Mouse (Mus musculus): ENCODE measurements around the gene Vwc2. TPM values are rescaled to one million over a fixed set of nuclear protein-coding genes. Genes with fewer than 3 reads are reported as not detected.

The Vwc2 gene
- polyA plus RNA-seq, 1 experiment = not detected

DNA sequence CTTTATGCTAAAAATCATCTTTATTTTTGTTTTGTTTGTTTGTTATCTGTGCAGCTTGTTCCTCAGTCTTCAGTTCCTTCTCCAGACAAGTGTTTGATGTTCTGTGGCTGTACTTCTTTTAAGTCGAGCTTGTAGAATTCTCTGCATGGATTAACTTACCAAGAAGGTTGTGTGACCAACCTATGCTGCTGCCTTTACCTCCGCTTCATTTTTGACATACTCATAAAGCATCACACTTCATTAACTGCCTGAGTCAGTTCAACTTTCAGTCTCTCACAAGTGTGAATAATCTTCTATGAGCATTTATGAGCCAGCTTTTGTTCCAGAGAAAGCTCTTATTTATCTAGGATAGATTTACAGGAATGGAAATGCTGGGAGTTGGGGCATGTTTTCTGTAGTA, 68.7 kb downstream of the Vwc2 start:
- Histone ChIP-seq H3K9me3 (ENCODE audit: control insufficient read depth, low read length) (no peaks in the 10 kb centered on the region), H3K4me1 (ENCODE audit: control insufficient read depth) (no peaks in the 10 kb centered on the region), H3K27me3 (ENCODE audit: control insufficient read depth) (no peaks in the 10 kb centered on the region), H3K36me3 (ENCODE audit: control insufficient read depth) (no peaks in the 10 kb centered on the region), H3K4me3 (replicated peaks) (no peak overlapping the region)
- TF ChIP-seq TAL1 (IDR thresholded peaks at IDR 0.05; ENCODE audit: low read length) (no peak), GATA1 (IDR thresholded peaks at IDR 0.05; ENCODE audit: low read length) (no peak)

DNA sequence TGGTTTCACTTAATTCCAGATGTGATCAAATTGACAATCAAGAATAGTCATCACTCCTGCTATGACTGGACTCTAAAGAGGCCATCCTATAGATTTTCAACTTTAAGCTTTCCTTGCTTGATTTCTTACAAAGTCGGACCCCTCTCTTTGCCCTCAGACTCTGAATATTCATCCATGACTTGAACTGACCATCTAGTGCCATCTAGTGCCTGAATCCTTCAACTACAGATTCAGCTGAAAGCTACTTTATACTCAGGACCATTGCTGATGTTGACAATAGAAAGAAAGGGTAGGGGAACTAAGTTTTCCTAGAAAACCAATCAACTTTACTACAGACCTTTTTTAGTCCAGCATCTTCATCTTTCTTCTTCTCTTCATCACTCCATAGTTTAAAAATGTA, 109.1 kb downstream of the Vwc2 start:
- H3K4me3 ChIP-seq (replicated peaks) = no peak overlapping the region
- no peak for TF ChIP-seq GATA1 (IDR thresholded peaks at IDR 0.05; ENCODE audit: low read length)
- H3K36me3 ChIP-seq (ENCODE audit: control insufficient read depth) = no peaks in the 10 kb centered on the region
- no peaks in the 10 kb centered on the region for H3K9me3 ChIP-seq (ENCODE audit: control insufficient read depth, low read length)
- H3K27me3 ChIP-seq (ENCODE audit: control insufficient read depth) = no peaks in the 10 kb centered on the region
- H3K4me1 ChIP-seq (ENCODE audit: control insufficient read depth) = no peaks in the 10 kb centered on the region

DNA sequence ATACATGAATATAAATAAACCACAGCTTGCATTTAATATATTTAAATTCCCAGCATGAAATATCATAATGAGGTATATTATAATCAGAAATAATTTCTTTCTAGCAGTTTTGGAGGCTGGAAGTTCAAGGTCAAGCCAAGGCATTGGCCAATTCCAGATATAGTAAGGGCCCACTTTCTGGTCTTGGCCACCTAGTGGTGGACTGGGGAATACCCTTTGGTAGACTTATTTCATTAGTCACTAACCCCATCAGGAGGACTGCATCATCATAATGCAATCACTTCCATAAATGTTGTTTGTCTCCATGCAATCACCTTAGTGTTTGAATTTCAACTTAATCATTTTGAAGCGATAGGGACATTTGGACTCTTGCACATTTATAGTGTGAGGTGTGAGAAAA, 125.3 kb downstream of the Vwc2 start:
- no peaks in the 10 kb centered on the region for H3K4me1 ChIP-seq (ENCODE audit: control insufficient read depth)
- no peaks in the 10 kb centered on the region for H3K36me3 ChIP-seq (ENCODE audit: control insufficient read depth)
- H3K9me3 ChIP-seq (ENCODE audit: control insufficient read depth, low read length) = no peaks in the 10 kb centered on the region
- H3K27me3 ChIP-seq (ENCODE audit: control insufficient read depth) = no peaks in the 10 kb centered on the region
- TF ChIP-seq GATA1 (IDR thresholded peaks at IDR 0.05; ENCODE audit: low read length) (no peak), TAL1 (IDR thresholded peaks at IDR 0.05; ENCODE audit: low read length) (no peak)
- no peak overlapping the region for H3K4me3 ChIP-seq (replicated peaks)

DNA sequence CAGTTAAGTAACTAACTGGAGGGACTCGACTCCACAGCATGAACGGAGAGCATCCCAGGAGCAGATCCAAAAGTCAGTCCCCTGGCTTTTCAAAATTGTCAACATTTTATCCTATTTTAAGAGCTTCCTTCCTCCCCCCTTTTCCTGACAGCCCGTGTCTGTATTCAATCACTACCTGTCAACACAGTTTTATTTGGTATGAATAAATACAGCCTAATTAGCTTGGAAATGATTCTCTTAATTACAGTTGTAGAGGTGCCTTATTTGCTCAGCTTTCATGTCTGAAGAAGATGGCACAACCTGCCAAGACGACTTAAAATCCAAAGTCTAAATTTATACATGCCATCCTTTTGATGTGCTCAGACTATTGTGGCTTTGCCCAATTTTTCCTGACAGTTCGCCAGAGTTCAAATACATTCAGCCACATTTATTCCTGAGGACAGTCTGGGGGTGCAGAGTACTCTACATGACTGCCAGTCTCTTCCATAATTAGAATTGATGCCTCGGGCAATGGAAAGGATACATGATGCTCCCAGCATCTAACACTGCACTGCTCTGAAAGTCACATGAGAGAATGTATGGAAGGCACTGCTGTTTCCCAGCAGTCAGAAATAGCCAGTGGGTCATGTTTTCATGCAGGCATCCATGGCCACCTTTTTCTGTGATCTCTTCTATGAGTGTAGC, 128.8 kb downstream of the Vwc2 start:
- no peak for TF ChIP-seq GATA1 (IDR thresholded peaks at IDR 0.05; ENCODE audit: low read length)
- TF ChIP-seq TAL1 (IDR thresholded peaks at IDR 0.05; ENCODE audit: low read length) = no peak
- H3K4me3 ChIP-seq (replicated peaks) = no peak overlapping the region
- no peaks in the 10 kb centered on the region for H3K36me3 ChIP-seq (ENCODE audit: control insufficient read depth)
- H3K4me1 ChIP-seq (ENCODE audit: control insufficient read depth) = no peaks in the 10 kb centered on the region
- no peaks in the 10 kb centered on the region for H3K9me3 ChIP-seq (ENCODE audit: control insufficient read depth, low read length)
- no peaks in the 10 kb centered on the region for H3K27me3 ChIP-seq (ENCODE audit: control insufficient read depth)

DNA sequence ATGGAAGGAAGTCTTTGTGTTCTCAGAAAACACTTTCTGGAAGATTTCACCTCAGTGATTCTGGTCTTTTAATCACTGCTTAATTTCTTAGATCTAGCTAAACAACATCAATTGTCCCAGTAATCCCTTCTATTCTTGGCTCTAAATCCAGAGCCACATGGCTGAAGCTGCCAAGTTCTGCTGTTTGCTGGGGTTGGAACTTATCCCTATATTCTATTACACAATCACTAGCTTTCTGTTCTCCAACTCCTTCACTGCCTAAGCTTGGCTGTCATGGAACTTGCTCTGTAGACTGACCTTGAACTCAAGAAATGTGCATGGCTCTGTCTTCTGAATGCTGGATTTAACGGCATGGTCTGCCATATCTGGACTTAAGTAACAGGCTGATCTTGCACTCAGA, 143.3 kb downstream of the Vwc2 start:
- no peaks in the 10 kb centered on the region for H3K27me3 ChIP-seq (ENCODE audit: control insufficient read depth)
- no peak for TF ChIP-seq GATA1 (IDR thresholded peaks at IDR 0.05; ENCODE audit: low read length)
- TF ChIP-seq TAL1 (IDR thresholded peaks at IDR 0.05; ENCODE audit: low read length) = no peak
- no peak overlapping the region for H3K4me3 ChIP-seq (replicated peaks)
- H3K36me3 ChIP-seq (ENCODE audit: control insufficient read depth) = no peaks in the 10 kb centered on the region
- no peaks in the 10 kb centered on the region for H3K4me1 ChIP-seq (ENCODE audit: control insufficient read depth)
- no peaks in the 10 kb centered on the region for H3K9me3 ChIP-seq (ENCODE audit: control insufficient read depth, low read length)

DNA sequence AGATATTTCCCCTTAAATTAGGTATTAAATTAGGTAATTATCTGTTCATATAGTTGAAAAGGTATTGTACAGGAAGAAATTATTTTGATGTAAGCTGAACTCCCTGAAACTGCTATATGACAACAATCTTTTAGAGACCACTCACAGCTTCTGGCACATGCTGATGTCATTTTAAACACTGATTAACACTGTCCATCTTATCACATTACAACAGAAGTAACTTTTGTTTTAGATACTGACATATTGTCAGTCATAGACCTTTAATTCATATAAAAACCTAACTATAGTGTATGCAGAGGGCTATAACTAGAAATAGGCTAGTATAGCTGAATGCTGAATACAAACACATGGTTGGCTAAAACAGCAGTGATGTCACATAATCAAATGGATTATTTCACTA, 166.1 kb downstream of the Vwc2 start:
- Histone ChIP-seq H3K9me3 (ENCODE audit: control insufficient read depth, low read length) (no peaks in the 10 kb centered on the region), H3K27me3 (ENCODE audit: control insufficient read depth) (no peaks in the 10 kb centered on the region), H3K4me1 (ENCODE audit: control insufficient read depth) (no peaks in the 10 kb centered on the region), H3K4me3 (replicated peaks) (no peak overlapping the region), H3K36me3 (ENCODE audit: control insufficient read depth) (no peaks in the 10 kb centered on the region)
- TF ChIP-seq TAL1 (IDR thresholded peaks at IDR 0.05; ENCODE audit: low read length) = no peak
- TF ChIP-seq GATA1 (IDR thresholded peaks at IDR 0.05; ENCODE audit: low read length) = no peak

DNA sequence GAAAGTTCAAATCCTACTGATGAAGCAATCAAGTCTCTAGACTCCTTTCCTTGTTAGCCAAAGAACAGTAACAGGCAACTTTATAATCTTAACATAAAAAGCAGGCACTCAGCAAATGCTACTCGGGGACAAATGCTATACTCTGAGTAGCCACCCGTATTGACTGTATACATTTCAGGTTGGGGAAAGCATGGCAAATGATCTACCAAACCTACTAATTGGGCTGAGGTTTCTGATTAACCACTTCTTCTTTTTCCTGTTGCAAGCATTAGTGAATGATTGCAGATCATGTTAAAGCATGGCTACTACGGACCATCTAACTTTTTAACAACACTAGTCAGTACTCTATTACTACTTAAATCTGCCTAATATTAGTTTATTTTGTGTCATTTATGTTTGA, 169.5 kb downstream of the Vwc2 start:
- TF ChIP-seq GATA1 (IDR thresholded peaks at IDR 0.05; ENCODE audit: low read length) (no peak), TAL1 (IDR thresholded peaks at IDR 0.05; ENCODE audit: low read length) (no peak)
- Histone ChIP-seq H3K4me1 (ENCODE audit: control insufficient read depth) (no peaks in the 10 kb centered on the region), H3K9me3 (ENCODE audit: control insufficient read depth, low read length) (no peaks in the 10 kb centered on the region), H3K27me3 (ENCODE audit: control insufficient read depth) (no peaks in the 10 kb centered on the region), H3K36me3 (ENCODE audit: control insufficient read depth) (no peaks in the 10 kb centered on the region), H3K4me3 (replicated peaks) (no peak overlapping the region)
